Mouse (Mus musculus): Measurements from ENCODE around the gene Pan3.

The Pan3 gene

DNA sequence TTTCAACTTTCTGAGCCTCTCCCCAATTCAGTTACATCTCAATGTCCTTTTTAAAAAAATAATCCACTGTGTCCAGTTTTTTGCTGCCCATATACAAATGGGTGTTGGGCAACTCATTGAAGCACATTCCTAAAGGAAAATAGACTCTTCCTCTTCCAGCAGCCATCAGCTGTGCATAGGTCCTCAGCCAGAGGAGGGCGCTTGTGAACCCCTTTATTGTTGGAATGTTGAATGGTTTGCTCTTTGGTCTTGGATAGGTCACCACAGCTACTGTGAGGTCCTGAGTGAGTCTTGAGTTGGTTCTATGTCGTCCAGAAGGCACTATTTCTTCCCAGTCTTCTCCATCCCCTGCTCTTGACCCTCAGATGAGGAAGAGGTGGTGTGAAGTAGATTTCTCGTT, 54.2 kb downstream of the Pan3 start:
- DNase-seq (ENCODE audit: low spot score in 2 of 2) = no peak

DNA sequence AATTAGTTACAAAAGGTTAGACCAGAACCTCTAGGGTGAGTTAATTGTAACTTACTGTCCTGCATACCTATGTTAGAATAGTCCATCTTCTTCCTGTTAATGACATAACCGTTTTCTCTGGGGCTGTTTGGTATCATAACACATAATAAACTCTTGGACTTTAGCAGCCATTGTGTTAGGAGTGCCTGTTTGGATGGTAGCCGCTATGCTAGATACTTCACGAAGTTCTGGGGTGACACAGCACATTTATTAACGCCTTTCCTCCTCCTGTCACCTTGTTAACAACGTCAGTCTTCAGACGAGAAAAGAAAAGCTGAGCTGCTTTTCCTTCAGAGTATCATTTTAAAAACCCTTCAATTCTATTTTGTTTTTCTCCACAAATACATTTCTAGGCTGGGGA, 59.3 kb downstream of the Pan3 start:
- no peak for DNase-seq (ENCODE audit: low spot score in 2 of 2)

DNA sequence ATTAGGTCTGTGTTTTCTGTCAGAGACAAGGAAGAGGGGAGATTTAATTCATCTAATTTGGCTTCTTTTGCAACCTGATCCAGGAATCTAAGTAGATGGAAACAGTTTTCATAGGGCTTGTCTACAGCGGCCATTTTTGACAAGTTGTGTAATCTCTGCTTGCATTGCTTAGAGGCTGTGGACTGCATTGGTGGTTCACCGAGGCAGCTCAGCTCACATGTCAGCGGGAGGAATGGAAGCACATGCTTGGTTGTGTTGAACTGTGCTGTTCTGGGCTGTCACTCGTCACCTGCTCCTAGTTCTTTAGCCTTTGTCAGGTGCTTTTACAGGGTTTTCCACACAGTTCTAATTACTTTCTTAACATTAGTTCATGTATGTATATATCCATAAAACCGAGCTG, 60.9 kb downstream of the Pan3 start:
- DNase-seq (ENCODE audit: low spot score in 2 of 2) = no peak

DNA sequence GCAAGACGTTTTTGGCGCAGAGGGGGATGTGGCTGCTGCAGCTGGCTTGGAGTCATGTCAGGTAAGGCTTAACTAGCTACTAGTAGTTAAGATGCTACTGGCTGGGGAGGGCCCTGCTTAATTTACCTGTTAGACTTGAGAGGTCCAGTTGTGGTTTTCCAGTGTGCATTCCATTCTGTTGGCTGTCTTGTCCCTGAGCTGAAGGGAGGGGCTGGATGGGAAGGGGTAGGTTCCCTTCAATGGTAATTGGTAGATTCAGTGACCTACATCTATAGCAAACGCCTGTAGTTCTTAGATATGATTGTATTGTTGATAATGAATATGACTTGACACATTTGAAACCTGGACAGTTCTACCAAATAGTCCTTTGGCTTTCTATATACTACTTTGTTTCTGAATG, 62.5 kb downstream of the Pan3 start:
- no peak for DNase-seq (ENCODE audit: low spot score in 2 of 2)

DNA sequence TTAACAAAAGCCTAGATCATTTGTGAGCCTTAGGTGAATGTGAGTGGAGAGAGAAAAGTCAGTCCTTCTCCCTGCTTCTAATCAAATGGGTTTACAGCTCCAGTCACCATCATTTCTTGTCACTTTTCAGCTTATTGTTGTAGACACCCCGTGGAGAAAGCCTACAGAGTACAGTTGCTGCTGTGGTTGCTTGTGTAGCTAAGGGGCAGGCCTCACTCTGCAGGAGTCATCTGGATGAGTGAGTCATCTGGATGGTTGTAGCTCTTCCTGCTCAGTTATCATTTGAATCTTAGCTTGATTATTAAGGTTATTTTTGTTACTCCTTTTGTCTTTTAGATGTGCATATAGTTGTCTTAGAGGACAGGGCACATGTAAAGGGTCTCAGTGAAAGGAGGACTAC, 63.2 kb downstream of the Pan3 start:
- no peak for DNase-seq (ENCODE audit: low spot score in 2 of 2)

DNA sequence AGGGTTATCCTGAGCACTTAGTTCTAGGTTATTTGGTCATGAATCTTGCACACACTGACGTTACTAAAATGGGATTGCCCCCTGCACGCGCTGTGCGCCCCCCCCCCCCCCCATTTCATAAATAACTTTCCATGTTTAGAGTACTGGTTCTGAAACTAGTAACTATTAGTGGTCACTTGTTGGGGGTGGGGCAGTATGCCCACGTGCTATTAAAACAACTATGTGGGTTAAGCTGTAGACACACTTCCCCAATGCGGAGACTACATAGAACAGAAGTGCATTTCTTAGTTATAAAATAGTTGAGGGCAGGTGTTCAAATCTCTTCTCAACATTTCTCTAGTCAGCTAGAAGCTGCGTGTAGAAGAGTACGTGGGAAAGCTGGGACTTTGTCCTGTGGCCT, 63.7 kb downstream of the Pan3 start:
- DNase-seq (ENCODE audit: low spot score in 2 of 2) = no peak

DNA sequence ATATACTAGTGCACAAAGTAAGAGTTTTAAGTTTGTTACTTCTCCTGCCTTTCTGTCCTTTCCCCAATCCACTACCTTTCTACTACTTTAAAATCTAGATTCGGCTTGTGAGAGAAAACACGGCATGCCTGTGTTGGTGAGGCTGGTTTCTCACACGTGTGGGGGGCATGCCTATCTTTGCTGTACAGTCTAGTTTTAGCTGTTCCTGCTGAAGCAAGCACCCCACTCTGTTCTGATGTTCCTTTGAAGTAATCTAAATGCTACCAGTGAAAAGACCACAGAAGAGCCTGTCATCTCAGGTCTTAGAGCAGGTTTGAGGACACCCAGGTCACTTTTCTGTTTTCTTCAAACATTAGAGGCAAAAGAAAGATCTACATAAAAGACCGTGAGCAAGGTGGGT, 64.4 kb downstream of the Pan3 start:
- DNase-seq (ENCODE audit: low spot score in 2 of 2) = no peak

DNA sequence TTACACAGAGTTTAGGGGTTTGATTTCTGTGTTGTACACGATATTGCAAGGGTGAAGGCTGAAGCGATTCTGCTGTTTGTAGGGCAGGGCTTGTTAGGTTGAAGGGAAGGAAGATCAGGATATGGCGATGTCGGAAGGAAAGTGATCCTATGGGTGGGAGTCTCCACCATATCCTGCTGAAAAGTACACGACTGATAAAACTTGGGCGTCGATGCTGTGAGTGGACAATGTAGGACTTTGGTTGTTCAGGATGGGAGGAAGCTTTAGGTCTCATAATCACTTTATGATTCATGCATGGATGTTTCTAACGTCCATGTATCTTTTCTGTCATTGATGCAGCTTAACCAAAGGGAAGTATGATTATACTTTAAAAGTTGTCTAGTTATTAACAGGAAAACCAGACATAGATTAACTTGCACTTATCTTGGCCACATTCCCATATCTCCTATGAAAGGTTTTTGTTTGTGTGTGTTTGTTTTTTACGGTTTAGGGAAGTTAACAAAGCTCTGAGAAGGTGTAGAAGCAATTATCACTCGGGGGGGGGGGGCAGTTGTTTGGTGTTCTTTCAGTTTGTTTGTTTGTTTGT, 64.9 kb downstream of the Pan3 start:
- no peak for DNase-seq (ENCODE audit: low spot score in 2 of 2)

DNA sequence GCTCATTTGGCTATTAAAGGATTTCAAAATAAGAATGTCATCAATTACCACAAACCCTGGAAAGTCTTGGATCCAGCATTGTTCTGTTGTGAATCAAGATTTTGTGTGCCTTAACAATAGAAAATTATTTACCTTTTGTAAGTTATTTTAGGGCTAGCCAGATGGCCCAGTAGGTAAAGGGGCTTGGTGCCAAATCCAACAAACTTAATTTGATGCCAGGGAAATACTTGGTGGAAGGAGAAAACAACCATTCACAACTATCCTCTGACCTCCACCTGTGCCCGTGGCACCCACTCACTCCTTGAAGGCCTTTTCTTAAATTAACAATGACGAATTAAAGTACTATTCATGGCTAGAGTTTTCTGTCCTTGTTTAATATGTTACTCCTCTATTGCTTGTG, 66.0 kb downstream of the Pan3 start:
- DNase-seq (ENCODE audit: low spot score in 2 of 2) = no peak

DNA sequence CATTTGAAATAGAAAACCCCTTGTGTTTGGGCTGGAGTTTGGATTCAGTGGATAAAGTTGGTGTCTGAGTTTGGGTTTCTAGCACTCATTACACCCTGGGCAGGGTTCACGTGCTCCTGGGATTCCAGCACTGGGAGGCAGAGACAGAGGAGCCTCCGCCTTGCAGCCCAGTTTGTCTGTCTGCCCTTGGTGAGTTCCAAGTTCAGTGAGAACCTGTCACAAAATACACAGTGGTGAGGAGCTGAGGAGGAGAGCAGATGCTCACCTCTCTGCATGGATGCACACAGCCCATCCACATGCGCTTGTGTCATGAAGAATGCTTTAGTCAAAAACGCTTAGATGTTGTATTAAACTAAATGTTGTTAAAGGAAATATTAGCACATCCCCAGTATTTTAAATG, 67.0 kb downstream of the Pan3 start:
- DNase-seq (ENCODE audit: low spot score in 2 of 2) = no peak

DNA sequence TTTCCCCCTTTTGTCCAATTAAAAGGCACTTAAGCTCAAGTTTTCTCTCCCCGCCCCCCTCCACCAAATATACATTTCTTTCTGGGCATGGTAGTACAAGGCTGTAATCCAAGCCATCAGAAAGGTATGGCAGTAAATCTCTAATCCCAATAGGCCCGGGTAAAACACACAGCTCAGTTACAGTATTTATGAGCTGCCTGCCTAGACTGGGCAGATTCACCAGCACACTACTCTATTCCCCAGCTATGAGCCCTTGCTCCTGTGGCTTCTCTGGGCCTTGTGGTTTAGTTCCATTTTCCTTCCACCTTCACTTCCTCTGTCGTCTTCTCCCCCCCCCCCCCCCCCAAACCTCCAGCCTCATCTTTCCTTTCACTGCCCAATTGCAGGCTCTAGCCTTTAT, 67.8 kb downstream of the Pan3 start:
- no peak for DNase-seq (ENCODE audit: low spot score in 2 of 2)

DNA sequence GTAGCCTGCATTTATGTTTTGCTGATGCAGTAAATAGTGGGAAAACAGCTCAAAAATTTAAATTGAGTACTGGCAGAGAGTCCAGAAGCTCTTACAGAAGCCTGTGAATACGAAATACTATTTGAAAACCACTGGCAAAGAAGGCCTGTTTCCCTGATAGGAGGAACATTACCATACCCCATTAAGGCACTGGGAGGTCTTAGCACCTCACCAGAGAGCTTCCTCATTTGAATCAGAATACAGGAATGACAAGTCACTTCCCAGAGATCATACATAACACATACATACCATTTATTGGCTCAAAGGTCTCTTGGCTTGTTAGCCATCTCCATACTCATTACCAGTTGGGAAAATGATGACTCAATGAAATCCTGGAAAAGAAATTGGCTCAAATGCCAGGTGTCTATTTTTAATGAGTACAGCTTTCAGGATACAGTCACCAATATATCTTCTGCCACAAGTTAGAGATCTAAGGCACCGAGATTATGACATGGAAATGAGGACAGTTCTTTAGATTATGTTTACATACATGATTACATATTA, 71.6 kb downstream of the Pan3 start:
- no peak for DNase-seq (ENCODE audit: low spot score in 2 of 2)

DNA sequence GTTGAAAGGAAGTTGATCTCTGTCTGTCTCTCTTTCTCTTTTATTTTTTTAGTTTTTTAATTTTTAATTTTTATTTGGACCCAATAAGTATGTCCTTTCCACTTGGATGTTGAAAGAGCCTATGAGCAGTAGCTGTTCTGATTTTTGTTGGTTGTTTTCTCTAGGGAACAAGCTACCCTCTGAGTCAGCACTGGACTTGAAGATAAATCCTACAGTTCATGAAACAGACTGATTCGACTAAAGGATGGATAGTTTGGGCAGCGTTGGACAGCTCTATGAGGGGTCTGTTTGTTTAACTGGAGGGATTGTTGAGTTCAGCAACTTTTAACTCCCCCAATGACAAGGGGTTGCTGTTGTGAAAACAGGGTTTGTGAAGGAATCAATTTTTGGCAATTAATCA, 73.0 kb downstream of the Pan3 start:
- DNase-seq (ENCODE audit: low spot score in 2 of 2) = no peak

DNA sequence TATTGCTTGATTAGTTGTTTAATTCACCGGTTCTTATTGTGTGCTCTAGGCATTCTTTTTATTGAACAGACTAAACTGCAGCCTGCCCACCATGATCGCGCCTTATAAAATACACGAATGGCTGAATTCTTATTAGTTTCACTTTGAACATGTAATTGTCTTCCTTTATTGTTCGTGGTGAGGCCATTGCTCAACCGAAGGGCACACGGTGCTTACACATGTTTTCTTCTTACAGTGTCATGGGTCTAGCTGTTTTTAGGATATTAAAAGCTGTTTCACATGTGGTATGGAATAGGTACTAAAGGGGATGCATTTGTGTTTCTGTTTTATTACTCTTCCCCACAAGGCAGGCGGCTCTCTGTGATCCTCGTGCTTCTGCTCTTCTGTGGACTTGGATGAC, 81.4 kb downstream of the Pan3 start:
- no peak for DNase-seq (ENCODE audit: low spot score in 2 of 2)

DNA sequence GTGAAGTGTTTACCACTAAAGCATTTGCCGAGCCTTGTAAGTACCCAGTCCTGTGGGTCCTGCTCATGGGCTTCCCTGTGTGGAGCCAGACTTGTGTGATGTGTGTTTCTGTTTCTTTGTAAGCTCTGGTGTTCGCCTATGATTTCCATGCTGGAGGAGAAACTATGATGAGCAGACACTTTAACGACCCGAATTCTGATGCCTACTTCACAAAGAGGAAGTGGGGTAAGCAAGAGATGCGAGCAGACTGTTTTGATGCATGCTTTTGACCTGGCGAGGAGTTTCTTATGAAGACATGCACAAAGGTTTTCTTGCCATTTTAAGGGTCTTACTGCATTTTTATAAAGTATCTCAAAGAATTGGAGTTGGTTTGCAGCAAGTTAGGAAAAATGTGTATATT, 97.0 kb downstream of the Pan3 start:
- DNase-seq (ENCODE audit: low spot score in 2 of 2) = no peak

DNA sequence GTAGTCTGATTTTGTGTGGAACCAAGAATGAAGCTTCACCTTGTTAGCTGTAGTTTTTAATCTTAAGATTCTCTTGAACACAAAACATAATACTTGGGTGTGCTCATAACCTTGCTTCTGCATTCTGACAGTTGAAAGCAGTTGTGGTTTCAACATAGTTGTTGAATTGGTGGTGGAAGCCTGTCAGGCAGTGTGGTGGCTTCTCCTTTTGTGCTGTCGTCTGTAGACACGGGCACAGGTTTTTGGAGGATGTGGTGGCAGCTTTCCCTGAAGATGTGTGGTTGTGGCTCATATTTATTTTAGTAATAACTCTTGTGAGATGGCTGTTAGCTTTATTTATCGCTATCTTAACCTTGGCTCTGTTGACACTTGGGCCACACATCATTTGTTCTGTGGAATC, 97.8 kb downstream of the Pan3 start:
- no peak for DNase-seq (ENCODE audit: low spot score in 2 of 2)

DNA sequence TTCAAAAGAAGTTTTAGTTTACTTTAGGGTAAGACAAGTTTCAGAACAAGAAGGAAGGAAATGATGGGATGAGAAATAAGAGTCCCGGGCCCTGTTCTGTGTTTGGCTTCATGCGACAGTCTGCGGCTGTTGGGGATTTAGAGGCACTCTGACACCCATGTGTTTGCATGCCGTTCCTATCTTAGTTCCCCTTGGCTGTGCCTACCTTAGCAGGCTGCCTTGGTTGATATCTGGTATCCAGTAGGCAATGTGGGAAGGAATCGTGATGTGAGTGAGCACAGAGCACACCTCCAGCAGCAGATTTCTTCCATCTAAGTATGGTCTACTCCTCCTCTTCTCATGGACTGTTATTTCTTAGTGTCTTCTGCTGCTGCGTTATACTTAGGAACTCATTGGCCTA, 102.1 kb downstream of the Pan3 start:
- DNase-seq (ENCODE audit: low spot score in 2 of 2) = peak in 1 of 2 experiments; percentile 28

DNA sequence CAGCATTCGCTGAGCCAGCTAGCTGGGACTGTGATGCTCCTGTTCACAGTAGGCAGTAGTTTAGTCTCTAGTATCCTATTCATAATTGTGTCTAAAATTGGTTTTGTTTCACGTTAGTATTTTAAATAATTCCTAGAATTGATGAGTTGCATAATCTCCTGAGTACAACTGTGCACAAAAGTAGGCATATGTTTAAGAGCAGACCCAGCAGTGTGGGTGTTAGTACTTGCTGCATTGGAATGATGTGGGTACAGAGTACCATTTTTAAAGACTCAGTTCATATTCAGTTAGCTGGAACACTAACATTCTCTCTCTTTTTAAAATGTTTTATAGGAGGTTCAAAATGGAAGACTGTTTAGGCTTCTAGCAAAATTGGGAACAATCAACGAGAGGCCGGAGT, 109.4 kb downstream of the Pan3 start:
- DNase-seq (ENCODE audit: low spot score in 2 of 2) = peak in 1 of 2 experiments; percentile 69

DNA sequence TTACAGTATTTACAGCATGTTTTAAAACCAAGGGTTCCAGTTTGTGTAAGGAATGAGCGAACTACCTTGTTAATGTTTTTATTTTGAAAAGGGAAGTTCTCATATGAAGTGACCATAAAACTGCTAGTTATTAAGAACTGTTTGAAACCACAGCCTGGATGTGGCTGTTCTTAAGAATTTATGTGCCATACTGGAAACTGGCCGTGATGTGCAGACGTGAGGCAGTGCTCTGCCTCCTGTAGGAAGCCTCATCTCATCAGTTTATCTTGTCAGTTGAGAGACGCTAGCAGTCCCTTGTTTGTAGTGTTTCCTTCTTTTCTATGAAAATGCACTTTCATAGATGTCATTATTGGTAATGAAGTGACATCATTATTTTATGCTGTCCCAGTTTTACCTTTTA, 109.9 kb downstream of the Pan3 start:
- DNase-seq (ENCODE audit: low spot score in 2 of 2) = no peak

DNA sequence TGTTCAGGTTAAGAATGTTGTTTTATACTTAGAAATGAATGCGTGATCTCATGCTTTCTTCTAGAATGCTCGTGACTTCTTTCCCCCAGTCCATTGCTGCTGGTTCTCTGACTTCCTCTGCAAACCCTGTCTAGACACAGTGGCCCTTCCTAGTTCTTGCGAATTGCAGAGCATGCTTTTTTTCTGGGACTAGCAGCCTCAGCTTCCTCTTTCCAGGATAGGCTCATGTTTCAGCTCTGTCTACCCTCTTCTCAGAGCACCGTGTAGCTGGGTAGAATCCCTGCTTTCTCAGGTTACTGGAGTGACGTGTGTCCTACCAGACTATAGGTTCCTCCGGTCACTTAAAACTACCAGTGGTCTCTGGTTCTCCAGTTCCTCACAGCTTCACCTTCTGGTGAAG, 112.3 kb downstream of the Pan3 start:
- DNase-seq (ENCODE audit: low spot score in 2 of 2) = no peak

DNA sequence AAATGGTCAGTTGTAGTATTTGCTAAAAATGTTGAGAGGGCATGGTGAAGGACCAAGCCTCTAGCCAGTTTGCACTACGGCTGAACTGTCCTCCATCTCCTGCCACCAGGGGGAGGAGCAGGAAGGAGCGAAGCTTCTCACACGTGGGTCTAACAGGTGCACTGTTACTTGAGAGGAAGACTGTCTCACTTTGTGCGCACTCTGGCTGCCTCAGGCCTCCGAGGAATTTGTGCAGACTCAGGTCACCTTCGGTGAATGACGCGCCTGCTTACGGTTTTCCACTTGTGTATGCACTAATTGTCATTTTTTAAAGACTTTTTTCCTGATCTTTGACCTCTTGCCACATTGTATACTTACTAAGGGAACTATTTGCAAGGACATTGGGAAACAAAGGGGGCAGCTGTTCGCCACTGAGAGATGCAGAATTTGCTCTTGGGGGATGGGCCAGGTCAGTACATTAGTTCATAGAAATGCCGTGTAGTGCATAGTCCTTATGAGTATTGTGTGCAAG, 115.8 kb downstream of the Pan3 start:
- DNase-seq (ENCODE audit: low spot score in 2 of 2) = no peak

DNA sequence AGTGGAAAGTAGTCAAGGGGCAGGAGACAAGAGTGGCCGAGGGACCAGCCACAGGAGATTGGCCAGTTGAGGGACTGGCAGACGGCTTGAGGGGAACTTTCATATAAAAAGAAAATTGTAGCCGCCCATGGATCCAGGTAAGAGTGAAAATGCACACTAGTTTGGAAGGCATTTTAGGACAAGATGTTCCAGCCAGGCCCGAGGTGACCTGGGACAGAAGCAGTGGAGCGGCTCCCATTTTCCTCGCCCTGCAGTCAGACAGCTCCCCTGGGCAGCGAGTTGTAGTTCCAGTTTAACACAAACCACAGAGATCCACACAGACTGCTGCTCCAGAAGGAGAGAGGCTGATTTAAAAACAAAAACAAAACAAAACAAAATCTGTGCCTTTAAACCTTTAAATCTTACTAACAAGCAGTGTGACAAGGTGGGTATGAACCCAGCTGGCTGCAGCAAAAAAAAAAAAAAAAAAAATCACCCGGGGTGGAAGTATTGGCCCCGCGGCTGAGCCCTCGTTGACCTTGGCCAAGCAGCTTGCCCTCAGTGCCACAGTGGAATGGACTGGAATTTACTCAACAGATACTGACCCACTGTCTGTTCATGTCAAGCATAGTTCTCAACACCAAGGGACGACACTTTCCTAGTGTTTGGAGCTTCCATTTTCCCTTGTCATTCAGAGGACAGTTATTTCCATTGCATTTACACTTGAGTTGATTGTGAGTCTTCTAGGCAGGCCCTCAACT, 119.2 kb downstream of the Pan3 start:
- no peak for DNase-seq (ENCODE audit: low spot score in 2 of 2)

DNA sequence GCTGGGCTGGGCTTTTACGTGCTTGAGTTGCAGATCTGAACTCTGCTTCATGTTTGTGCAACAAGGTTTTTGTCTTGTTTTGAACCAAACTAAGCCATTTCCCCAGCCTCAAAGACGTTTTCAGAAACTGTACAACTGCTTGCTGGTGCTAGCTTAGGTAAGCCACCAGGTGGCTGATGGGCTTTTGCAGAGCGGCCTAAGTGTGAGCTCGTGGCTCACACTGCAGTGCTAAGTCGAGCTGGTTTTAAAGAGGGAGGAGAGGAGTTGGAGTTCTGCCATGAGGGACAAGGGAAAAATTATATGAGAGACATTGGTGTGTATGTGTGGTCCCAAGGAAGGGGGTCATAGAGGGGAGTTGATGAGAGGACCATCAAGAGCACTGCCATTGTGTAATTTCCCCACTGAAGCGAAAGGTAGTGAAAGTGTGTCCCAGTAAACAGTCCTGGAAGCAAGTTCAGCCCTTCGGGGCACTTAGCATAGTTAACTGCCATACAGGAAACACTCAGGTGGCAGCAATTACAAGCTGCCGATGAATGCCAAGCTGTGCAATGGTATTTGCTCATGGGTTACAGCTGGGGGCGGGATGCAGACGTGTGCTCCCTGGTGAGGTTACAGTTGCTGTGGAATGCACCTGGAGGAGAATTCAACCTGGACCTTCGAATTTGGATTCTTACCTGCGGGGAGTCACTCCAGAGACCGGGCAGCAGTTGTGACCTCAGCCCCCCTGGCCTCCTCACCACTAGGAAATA, 122.1 kb downstream of the Pan3 start:
- no peak for DNase-seq (ENCODE audit: low spot score in 2 of 2)

All from frontal cortex, postnatal 36 days (tissue).